Mouse (Mus musculus): ENCODE measurements around the gene Gm3045. TPM values are rescaled to one million over a fixed set of nuclear protein-coding genes. Genes with fewer than 3 reads are reported as not detected.

The Gm3045 gene
- total and polyA plus RNA-seq, 3 experiments: not detected

GRCm38 (mm10) chr13:56476790-56477189 lies 50.4 kb downstream of the Gm3045 start:
- DNase-seq (ENCODE audit: extremely low read depth): peak; percentile 85
- Histone ChIP-seq H3K27me3 (replicated peaks) (peaks cover 83% of the 10 kb centered on the region), H3K79me2 (replicated peaks; ENCODE audit: control insufficient read depth, extremely low read depth, insufficient read depth, poor library complexity, severe bottlenecking) (no peaks in the 10 kb centered on the region), H3K36me3 (replicated peaks in 1 of 2; ENCODE audit: control insufficient read depth in 1 of 2, insufficient read depth in 1 of 2, low read length in 1 of 2) (no peaks in the 10 kb centered on the region), H3K4me1 (ENCODE audit: control insufficient read depth in 1 of 2, insufficient read depth in 2 of 2) (peaks cover 2 to 21% of the 10 kb centered on the region in 2 experiments), H3K4me3 (replicated peaks in 1 of 3; ENCODE audit: low read depth in 2 of 3, low read length in 2 of 3, poor library complexity in 1 of 3) (no peak overlapping the region), H3K9ac (ENCODE audit: insufficient read depth, low read depth) (no peak overlapping the region), H3K27ac (ENCODE audit: insufficient read depth, low read depth) (no peak overlapping the region), H3K4me2 (ENCODE audit: insufficient read depth, low read depth, poor library complexity, severe bottlenecking) (no peak overlapping the region), H3K9me3 (replicated peaks; ENCODE audit: low read length) (no peaks in the 10 kb centered on the region)
- in situ Hi-C loops (cut with MboI; ENCODE audit: low pct_ligation_motif_present, low pct_unique_long_range_greater_than_20kb, low sequenced_read_pairs): loop anchor here (10.0 kb wide), 2 partner anchors 68 to 178 kb away; partner anchors contain the start of gene Lect2
- TF ChIP-seq POLR2A (IDR thresholded peaks at IDR 0.05; ENCODE audit: low read depth, low read length) (no peak), MAZ (IDR thresholded peaks at IDR 0.05; ENCODE audit: low read depth, low read length) (peak; percentile 90), BHLHE40 (IDR thresholded peaks at IDR 0.05; ENCODE audit: low read depth, low read length) (peak; percentile 86), MAX (IDR thresholded peaks at IDR 0.05; ENCODE audit: low read length) (no peak), ETS1 (conservative IDR thresholded peaks at IDR 0.05; ENCODE audit: low read depth, low read length) (peak; percentile 76; the same call in 1 of the 2 replicates), EP300 (IDR thresholded peaks at IDR 0.05; ENCODE audit: low read length) (peak; percentile 75), TCF12 (IDR thresholded peaks at IDR 0.05; ENCODE audit: low read depth, low read length) (peak; percentile 68), UBTF (IDR thresholded peaks at IDR 0.05; ENCODE audit: low read depth, low read length) (no peak), MEF2A (IDR thresholded peaks at IDR 0.05; ENCODE audit: borderline replicate concordance, low read depth, low read length) (peak; percentile 76), POLR2AphosphoS2 (IDR thresholded peaks at IDR 0.05; ENCODE audit: low read depth, low read length) (no peak), TBP (conservative IDR thresholded peaks at IDR 0.05; ENCODE audit: low read depth, low read length) (no peak), MAFK (IDR thresholded peaks at IDR 0.05; ENCODE audit: insufficient replicate concordance, low read length) (peak; percentile 94), KAT2A (IDR thresholded peaks at IDR 0.05; ENCODE audit: insufficient replicate concordance, low read length) (no peak), NELFE (IDR thresholded peaks at IDR 0.05; ENCODE audit: low read depth, low read length) (no peak), JUN (IDR thresholded peaks at IDR 0.05; ENCODE audit: insufficient read depth, low read depth, low read length) (peak; percentile 16; the same call in 1 of the 2 replicates), ZC3H11A (IDR thresholded peaks at IDR 0.05; ENCODE audit: low read depth, low read length) (no peak), CHD1 (IDR thresholded peaks at IDR 0.05; ENCODE audit: low read depth, low read length) (no peak), ZNF384 (IDR thresholded peaks at IDR 0.05; ENCODE audit: low read depth, low read length) (peak; percentile 50; the same call in 1 of the 2 replicates), JUND (conservative IDR thresholded peaks at IDR 0.05; ENCODE audit: low read depth, low read length) (no peak), ZKSCAN1 (IDR thresholded peaks at IDR 0.05; ENCODE audit: borderline replicate concordance, low read depth, low read length) (no peak), ELF1 (IDR thresholded peaks at IDR 0.05; ENCODE audit: low read depth, low read length) (no peak), HCFC1 (IDR thresholded peaks at IDR 0.05; ENCODE audit: low read depth, low read length) (no peak), RCOR1 (conservative IDR thresholded peaks at IDR 0.05; ENCODE audit: low read depth, low read length) (peak; percentile 86), IRF4 (IDR thresholded peaks at IDR 0.05; ENCODE audit: low read depth, low read length) (peak; percentile 93), SIN3A (IDR thresholded peaks at IDR 0.05; ENCODE audit: low read length) (no peak), MYC (IDR thresholded peaks at IDR 0.05; ENCODE audit: low read depth, low read length) (no peak), USF1 (IDR thresholded peaks at IDR 0.05; ENCODE audit: low read depth, low read length) (no peak), USF2 (conservative IDR thresholded peaks at IDR 0.05; ENCODE audit: low read depth, low read length) (no peak), E2F4 (IDR thresholded peaks at IDR 0.05; ENCODE audit: insufficient replicate concordance, low read depth, low read length) (no peak)
- dilution Hi-C loops (cut with MboI; ENCODE audit: extremely low pct_ligation_motif_present, extremely low pct_unique_long_range_greater_than_20kb, low sequenced_read_pairs): no loop called here
